Mouse (Mus musculus) neural tube, embryonic 10.5 days (tissue): ENCODE results near the gene Timp3.
"Not testable (repeated sequence)": the region's sequence is repeated elsewhere in the genome, so short reads cannot be mapped to it uniquely, and the experiment has no call there.

ENCODE experiments used
- DNase-seq: peaks from one replicate; pipeline ENCODE4 v3.0.0-alpha.2; 2017; ENCODE audit warnings: low spot score; ENCODE audit errors: extremely low spot score

The Timp3 gene

DNA sequence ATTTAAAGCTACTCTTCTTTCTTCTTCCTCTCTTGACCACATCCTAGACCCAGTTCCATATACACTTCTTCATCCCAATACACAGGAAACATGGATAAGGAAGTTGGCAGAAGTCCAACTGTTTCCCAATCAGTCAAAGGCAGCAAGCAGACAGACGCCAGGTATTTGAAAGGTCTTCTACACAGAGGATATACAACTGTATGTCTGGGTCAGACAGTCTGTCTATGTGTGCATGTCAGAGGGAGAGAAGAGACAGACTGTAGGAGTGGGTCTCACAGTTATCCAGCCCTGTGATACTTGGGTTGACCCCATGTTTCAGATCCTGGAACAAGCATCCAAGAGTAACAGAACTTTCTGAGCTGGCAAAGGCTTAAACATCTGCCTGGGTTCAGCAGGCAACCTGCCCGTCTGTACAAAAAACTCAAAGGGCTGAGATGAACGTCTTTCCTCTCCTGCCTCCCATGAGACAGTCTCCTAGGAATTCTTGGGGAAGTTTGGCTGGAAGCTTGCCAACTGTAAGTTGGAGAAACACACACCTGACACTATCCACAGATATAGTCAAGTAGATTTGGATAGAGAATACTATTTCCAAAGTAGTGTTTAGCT, 46.2 kb downstream of the Timp3 start:
- DNase-seq: no peak

DNA sequence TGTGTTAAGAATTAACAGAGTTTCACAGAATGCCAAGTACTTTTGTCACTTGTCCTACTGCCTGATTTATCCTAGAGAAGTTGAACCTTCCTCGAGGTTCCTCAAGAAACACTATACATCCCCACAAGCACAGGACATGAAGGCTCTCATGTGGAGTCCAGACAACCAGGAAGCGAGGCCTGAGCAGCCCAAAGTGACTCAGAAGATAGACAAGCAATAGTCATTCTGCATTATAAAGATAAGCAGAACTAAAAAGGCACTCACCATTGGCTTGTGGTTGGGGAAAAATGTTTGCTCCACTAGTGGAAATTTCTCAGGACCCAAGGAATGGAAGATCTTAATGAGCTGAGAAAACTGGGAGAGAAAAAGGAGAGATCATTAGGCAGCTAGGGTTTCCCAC, 51.1 kb downstream of the Timp3 start:
- DNase-seq: no peak

GRCm38 (mm10) chr10:86352521-86352920, 52.3 kb downstream of the Timp3 start:
- DNase-seq: no peak

- no peak for DNase-seq
These were observed 56.8 kb downstream of the Timp3 start for GRCm38 (mm10) chr10:86356819-86357563.

GRCm38 (mm10) chr10:86358307-86358975, 58.3 kb downstream of the Timp3 start:
- no peak for DNase-seq

GRCm38 (mm10) chr10:86359208-86359607, 59.0 kb downstream of the Timp3 start:
- no peak for DNase-seq

GRCm38 (mm10) chr10:86359699-86360098, 59.5 kb downstream of the Timp3 start:
- no peak for DNase-seq

DNA sequence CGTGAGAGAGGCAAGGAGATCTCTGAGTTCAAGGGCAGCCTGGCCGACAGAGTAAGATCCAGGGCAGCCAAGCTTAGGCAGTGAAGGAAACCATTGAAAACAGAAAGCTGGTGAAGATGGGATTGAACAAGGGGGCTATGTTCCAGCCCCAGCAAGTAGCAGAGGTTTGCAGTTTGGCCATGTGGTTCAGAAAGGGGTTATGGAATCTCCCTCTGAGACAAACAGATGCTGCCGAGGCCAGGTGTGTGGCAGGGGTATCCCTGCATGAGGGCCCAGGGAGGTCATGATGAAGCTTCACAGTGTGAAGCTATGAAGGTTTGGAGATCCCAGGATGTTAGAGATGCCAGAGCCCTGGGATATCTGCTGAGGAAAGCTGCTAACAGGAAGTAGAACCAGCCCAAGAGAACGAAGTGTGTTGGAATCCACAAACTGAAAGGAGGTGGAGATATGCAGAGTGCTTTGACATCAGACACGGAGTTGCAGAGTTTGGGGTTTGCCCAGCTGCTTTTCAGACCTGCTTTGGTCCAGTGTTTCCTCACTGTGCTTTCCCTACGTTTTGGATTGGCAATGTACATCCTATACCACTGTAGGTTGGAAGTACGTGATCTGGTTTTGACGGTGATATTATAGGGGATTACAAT, 63.6 kb downstream of the Timp3 start:
- no peak for DNase-seq

- peak; percentile 54 for DNase-seq
These were observed 65.5 kb downstream of the Timp3 start for GRCm38 (mm10) chr10:86365632-86366092.

DNA sequence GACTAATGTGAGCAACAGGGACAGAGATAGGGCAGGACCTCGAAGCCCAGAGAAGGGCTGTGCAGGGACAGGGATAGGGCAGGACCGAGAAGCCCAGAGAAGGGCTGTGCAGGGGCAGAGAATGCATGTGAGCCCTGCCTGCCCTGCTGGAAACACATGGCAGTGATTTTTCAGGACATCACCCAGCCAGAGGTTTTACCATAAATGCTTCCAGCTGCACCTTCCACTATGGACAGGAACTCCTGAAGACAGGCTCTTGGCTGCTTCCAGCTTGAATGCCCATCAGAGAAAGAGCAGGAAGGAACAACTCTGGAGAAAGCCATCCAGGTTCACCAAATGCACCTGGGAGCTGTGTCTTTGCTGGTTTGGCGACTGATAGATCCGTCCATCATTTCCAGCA, 67.2 kb downstream of the Timp3 start:
- DNase-seq: no peak

DNA sequence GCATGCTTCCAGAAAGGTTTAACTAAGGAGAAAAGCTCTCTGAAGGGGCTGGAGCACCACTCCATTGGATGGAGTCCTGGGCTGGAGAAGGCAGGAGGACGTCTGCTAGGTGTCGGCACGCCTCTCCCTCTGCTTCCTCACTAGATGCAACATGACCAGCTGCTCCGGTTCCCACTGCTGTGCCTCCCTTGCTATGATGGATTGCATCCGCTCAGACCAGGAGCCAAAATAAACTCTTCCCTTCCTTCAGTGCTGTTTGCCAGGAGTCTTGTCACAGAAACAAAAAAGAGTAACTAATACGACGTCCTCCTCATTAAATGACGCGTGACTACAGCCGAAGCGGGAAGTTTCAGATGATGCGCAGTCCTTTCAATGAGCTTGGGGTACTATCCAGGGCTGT, 68.6 kb downstream of the Timp3 start:
- no peak for DNase-seq

DNA sequence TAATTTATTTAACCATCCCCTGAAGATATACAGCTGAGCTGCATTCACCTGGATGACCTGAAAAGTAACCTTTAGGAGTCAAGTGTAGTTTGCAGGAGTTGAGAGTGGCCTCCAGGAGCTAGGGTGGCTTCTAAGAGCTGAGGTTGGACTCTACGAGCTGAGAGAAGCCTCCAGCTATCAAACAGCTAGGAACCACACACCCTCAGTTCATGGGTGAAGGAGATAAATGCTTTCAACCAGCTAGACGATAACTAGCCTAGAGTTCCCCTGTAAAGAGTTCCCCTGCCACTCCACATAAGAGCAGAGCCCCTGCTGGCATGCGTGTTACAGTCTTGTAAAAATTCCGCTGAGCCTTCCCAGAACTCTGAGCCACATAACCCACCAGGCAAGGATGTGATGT, 69.2 kb downstream of the Timp3 start:
- DNase-seq: no peak

GRCm38 (mm10) chr10:86371561-86371960, 71.4 kb downstream of the Timp3 start:
- no peak for DNase-seq

DNA sequence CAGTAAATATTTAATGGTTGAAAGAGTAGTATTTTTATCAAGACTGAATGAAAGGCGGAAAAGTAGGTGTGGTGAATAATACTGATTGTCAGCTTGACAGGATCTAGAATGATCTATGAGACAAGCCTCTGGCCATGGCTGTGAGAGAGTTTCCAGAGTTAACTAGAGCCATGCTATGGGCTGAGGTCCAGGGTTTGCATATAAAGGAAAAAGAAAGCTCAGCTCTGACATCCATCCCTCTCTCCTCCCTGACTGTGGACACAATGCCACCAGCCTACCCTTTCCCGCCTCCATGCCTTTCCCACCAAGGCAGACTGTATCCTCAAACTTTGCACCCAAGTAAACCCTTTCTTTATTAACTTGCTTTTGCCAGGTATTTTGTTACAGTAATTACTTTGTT, 73.9 kb downstream of the Timp3 start:
- DNase-seq: no peak

GRCm38 (mm10) chr10:86375903-86376302, 75.7 kb downstream of the Timp3 start:
- no peak for DNase-seq

DNA sequence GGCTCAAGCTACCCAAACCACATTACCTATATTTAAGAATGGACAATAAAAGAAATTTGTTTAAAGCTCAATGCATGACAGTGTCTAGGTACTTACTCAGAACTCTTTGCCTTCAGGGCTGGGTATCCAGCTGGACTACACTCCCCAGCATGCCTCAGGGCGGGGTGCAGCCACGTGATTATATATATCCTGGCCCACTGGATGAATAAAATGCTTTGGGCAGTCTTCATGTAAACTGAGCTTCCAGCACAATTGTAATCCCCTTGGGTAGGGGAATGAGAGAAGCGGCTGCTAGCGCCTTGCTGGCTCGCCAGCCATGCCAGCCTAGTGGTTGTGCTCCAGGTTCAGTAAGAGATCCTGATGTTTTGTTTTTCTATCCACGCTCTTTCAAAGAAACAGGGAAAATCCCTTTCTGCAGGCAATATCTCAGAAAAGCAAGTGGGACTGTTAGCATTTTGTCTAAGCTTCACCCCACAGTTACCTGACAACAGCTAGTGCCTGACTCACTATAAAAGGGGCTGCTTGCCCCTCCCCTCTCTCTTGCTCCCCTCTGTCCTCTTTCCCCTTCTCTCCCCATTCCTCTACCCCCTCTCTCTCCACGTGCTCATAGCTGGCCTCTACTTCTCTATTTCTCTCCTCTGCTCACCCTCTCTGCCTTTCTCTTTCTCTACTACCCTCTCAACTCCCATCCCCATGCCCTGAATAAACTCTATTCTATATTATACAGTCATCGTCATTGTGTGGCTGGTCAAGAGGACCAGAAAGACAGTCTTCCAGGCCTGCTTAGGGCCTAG, 76.4 kb downstream of the Timp3 start:
- no peak for DNase-seq

- DNase-seq: not testable (repeated sequence)
These were observed 78.6 kb downstream of the Timp3 start for GRCm38 (mm10) chr10:86378803-86379202.

DNA sequence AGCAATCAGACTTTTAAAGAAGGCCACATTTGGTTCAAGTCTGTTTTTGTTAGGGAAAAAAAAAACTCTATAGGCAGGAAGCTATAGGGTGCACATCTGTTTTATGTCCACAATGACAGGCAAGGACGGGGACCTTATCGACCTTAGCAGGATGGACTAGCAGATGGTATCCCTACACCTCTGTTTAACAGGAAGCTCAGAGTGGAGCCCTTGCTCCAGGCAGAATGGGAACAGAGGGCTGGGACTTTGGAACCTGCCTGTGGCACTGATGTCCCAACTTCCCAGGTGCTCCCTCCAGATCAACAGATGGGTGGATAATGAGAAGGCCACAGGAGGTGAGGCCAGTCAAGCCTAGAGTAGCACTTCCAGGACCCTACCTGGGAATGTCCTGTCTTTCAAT, 80.5 kb downstream of the Timp3 start:
- DNase-seq: no peak

GRCm38 (mm10) chr10:86381150-86381921, 81.2 kb downstream of the Timp3 start:
- no peak for DNase-seq

DNA sequence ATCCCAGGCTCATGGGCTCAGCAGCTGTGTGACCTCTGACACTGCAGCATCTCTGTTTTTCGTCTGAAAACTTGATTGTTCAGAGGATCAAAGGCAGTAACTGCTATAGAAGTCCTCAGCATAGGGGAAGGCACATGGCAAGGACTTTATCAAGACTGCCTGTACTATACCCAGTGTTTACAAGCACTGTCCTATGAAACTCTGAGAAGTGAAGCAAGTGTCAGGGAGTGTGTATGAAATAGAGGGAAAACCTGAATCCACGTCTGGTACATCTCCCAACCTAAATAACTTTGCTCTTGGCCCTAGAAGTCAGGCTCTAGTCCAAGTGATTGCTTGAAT, 81.7 kb downstream of the Timp3 start:
- DNase-seq: no peak

GRCm38 (mm10) chr10:86384655-86385054, 84.5 kb downstream of the Timp3 start:
- no peak for DNase-seq
